Mouse (Mus musculus): Measurements from ENCODE around the gene Polr2e. TPM values are rescaled to one million over a fixed set of nuclear protein-coding genes. Genes with fewer than 3 reads are reported as not detected.

Polr2e gene
- polyA plus RNA-seq, 1 experiment, result 226 TPM

DNA sequence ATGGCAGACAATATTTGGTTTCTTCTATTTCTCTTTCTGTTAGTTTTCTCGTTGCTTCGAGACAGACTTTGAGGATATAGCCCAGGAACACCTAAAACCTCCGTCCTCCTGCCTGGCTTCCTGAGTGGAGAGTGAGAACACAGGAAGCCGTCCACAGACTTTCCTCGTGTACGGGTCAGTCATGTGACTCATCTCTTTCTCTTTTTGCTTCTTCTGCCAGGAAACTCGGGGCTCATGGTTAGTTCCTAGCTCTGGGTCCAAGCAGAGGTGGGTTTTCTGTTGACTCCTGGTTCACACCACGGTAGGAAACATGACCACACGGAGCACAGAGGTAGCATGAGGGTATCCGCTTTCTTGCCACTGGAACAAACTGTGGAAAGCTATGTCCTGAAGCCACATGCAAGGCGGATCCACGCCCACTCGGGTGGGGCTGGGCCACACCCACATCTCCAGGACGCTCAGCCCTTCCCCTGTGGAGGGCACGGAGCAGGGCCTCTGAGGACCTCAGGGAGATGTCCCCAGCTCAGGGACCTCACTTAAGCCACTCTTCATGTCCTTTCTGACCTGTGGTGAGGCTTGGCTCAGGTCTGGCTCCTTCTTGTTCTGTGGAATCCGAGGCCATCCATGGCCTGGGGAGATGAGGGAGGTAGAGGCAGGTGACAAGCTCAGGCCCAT is 40.9 kb upstream of the Polr2e start:
- no peak overlapping the region for H3K27ac ChIP-seq (ENCODE audit: control insufficient read depth, insufficient read depth, low read length)
- H3K4me3 ChIP-seq (ENCODE audit: control insufficient read depth, insufficient read depth, low read length), result no peak overlapping the region
- TF ChIP-seq CTCF (IDR thresholded peaks at IDR 0.05; ENCODE audit: borderline replicate concordance, control insufficient read depth, extremely low read depth, insufficient read depth, low read length, poor library complexity) (no peak), POLR2A (IDR thresholded peaks at IDR 0.05; ENCODE audit: control insufficient read depth, extremely low read depth, insufficient read depth, low read length, poor library complexity) (no peak)
- 77% methylated on average over 16 of the region's 16 CpGs for WGBS
- no peaks in the 10 kb centered on the region for H3K27me3 ChIP-seq (ENCODE audit: control insufficient read depth, insufficient read depth, low read length)
- DNase-seq, result no peak
- peaks cover 47% of the 10 kb centered on the region for H3K36me3 ChIP-seq (ENCODE audit: control insufficient read depth, insufficient read depth, low read length)
- H3K4me1 ChIP-seq (replicated peaks; ENCODE audit: control insufficient read depth, insufficient read depth, low read length), result peaks cover 5% of the 10 kb centered on the region

DNA sequence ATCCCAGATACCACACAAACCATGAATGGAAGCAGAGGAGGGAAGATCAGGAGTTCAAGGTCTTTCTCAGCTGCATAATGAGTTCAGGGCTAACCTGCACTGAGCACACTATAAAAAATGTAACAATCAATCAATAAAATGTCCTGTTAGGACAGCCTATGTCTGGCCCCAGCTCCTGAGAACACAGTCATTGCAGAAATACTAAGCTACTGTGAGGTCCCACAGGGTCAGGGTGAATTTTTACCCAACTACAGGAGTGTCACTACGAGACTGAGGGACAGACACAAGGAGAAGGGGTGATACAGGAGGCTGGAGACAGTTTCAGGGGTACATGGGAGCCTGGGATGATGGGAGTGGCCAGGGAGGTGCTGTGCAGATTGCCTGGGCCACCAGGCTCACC is 38.8 kb upstream of the Polr2e start:
- H3K4me1 ChIP-seq (replicated peaks; ENCODE audit: control insufficient read depth, insufficient read depth, low read length), result peaks cover 13% of the 10 kb centered on the region
- H3K27ac ChIP-seq (ENCODE audit: control insufficient read depth, insufficient read depth, low read length), result no peak overlapping the region
- no peak overlapping the region for H3K4me3 ChIP-seq (ENCODE audit: control insufficient read depth, insufficient read depth, low read length)
- no peak for TF ChIP-seq POLR2A (IDR thresholded peaks at IDR 0.05; ENCODE audit: control insufficient read depth, extremely low read depth, insufficient read depth, low read length, poor library complexity)
- TF ChIP-seq CTCF (IDR thresholded peaks at IDR 0.05; ENCODE audit: borderline replicate concordance, control insufficient read depth, extremely low read depth, insufficient read depth, low read length, poor library complexity), result no peak
- 93% methylated on average over 1 of the region's 1 CpGs for WGBS
- peaks cover 31% of the 10 kb centered on the region for H3K36me3 ChIP-seq (ENCODE audit: control insufficient read depth, insufficient read depth, low read length)
- no peak for DNase-seq
- no peaks in the 10 kb centered on the region for H3K27me3 ChIP-seq (ENCODE audit: control insufficient read depth, insufficient read depth, low read length)

GRCm38 (mm10) chr10:80077312-80077711 is 37.7 kb upstream of the Polr2e start:
- no peak for DNase-seq
- Histone ChIP-seq H3K4me3 (ENCODE audit: control insufficient read depth, insufficient read depth, low read length) (no peak overlapping the region), H3K27me3 (ENCODE audit: control insufficient read depth, insufficient read depth, low read length) (no peaks in the 10 kb centered on the region), H3K27ac (ENCODE audit: control insufficient read depth, insufficient read depth, low read length) (no peak overlapping the region), H3K36me3 (ENCODE audit: control insufficient read depth, insufficient read depth, low read length) (peaks cover 24% of the 10 kb centered on the region), H3K4me1 (replicated peaks; ENCODE audit: control insufficient read depth, insufficient read depth, low read length) (peaks cover 13% of the 10 kb centered on the region)
- WGBS, result 96% methylated on average over 5 of the region's 5 CpGs
- TF ChIP-seq CTCF (IDR thresholded peaks at IDR 0.05; ENCODE audit: borderline replicate concordance, control insufficient read depth, extremely low read depth, insufficient read depth, low read length, poor library complexity), result no peak
- TF ChIP-seq POLR2A (IDR thresholded peaks at IDR 0.05; ENCODE audit: control insufficient read depth, extremely low read depth, insufficient read depth, low read length, poor library complexity), result no peak

DNA sequence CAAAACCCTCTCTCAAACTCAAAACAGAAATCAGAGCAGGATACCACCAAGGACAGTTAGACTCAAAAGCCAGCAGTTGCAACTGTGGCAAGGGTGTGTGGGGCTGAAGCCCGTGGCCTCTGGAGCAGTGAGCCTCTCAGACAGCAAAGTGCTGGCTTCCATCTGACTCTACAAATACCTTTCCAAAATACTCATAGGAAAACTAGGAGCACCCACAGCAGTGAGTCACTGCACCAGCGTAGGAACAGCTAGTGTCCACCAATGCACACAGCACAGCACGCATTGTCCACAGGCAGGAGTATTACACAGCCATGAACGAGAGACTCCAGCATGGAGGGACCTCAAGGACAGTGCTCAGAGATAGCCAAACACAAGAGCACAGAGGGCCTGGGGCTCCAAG is 36.8 kb upstream of the Polr2e start:
- peaks cover 13% of the 10 kb centered on the region for H3K4me1 ChIP-seq (replicated peaks; ENCODE audit: control insufficient read depth, insufficient read depth, low read length)
- TF ChIP-seq POLR2A (IDR thresholded peaks at IDR 0.05; ENCODE audit: control insufficient read depth, extremely low read depth, insufficient read depth, low read length, poor library complexity) (no peak), CTCF (IDR thresholded peaks at IDR 0.05; ENCODE audit: borderline replicate concordance, control insufficient read depth, extremely low read depth, insufficient read depth, low read length, poor library complexity) (no peak)
- no peak overlapping the region for H3K4me3 ChIP-seq (ENCODE audit: control insufficient read depth, insufficient read depth, low read length)
- peaks cover 18% of the 10 kb centered on the region for H3K36me3 ChIP-seq (ENCODE audit: control insufficient read depth, insufficient read depth, low read length)
- DNase-seq, result no peak
- 96% methylated on average over 4 of the region's 4 CpGs for WGBS
- H3K27ac ChIP-seq (ENCODE audit: control insufficient read depth, insufficient read depth, low read length), result no peak overlapping the region
- H3K27me3 ChIP-seq (ENCODE audit: control insufficient read depth, insufficient read depth, low read length), result no peaks in the 10 kb centered on the region

DNA sequence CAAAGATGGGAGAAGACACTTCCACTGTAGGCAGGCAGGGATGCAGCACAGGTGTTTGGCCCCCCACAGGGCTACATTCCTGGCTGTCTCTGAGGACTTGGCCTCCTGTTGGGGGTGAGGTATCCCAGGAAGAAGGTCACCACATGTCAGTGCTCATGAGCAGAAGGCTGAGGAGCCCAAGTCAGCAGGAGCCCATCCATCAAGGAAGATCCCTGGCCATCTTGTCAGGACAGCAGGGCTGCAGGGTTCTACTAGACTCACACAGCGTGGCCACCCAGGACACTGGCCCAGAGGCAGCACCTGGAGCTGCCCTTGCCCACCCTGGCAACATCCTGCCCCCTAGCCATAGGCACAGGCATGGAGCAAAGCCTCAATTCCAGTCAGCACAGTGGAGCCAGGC is 36.3 kb upstream of the Polr2e start:
- Histone ChIP-seq H3K4me3 (ENCODE audit: control insufficient read depth, insufficient read depth, low read length) (no peak overlapping the region), H3K27ac (ENCODE audit: control insufficient read depth, insufficient read depth, low read length) (no peak overlapping the region), H3K4me1 (replicated peaks; ENCODE audit: control insufficient read depth, insufficient read depth, low read length) (peaks cover 13% of the 10 kb centered on the region), H3K27me3 (ENCODE audit: control insufficient read depth, insufficient read depth, low read length) (no peaks in the 10 kb centered on the region), H3K36me3 (ENCODE audit: control insufficient read depth, insufficient read depth, low read length) (peaks cover 13% of the 10 kb centered on the region)
- TF ChIP-seq CTCF (IDR thresholded peaks at IDR 0.05; ENCODE audit: borderline replicate concordance, control insufficient read depth, extremely low read depth, insufficient read depth, low read length, poor library complexity), result no peak
- no peak for TF ChIP-seq POLR2A (IDR thresholded peaks at IDR 0.05; ENCODE audit: control insufficient read depth, extremely low read depth, insufficient read depth, low read length, poor library complexity)
- DNase-seq, result no peak
- 77% methylated on average over 1 of the region's 1 CpGs for WGBS

GRCm38 (mm10) chr10:80074813-80075601 is 35.4 kb upstream of the Polr2e start:
- 5% methylated on average over 28 of the region's 28 CpGs for WGBS
- Histone ChIP-seq H3K4me3 (ENCODE audit: control insufficient read depth, insufficient read depth, low read length) (peak overlapping the region; percentile 39), H3K27ac (ENCODE audit: control insufficient read depth, insufficient read depth, low read length) (peak overlapping the region; percentile 4), H3K4me1 (replicated peaks; ENCODE audit: control insufficient read depth, insufficient read depth, low read length) (peaks cover 13% of the 10 kb centered on the region), H3K36me3 (ENCODE audit: control insufficient read depth, insufficient read depth, low read length) (peaks cover 4% of the 10 kb centered on the region), H3K27me3 (ENCODE audit: control insufficient read depth, insufficient read depth, low read length) (no peaks in the 10 kb centered on the region)
- TF ChIP-seq POLR2A (IDR thresholded peaks at IDR 0.05; ENCODE audit: control insufficient read depth, extremely low read depth, insufficient read depth, low read length, poor library complexity), result 0 out of 2 replicates have a peak, but pooled peaks have one; percentile 24
- peak; percentile 67; the same call in 1 of the 2 replicates for TF ChIP-seq CTCF (IDR thresholded peaks at IDR 0.05; ENCODE audit: borderline replicate concordance, control insufficient read depth, extremely low read depth, insufficient read depth, low read length, poor library complexity)
- peak; percentile 77 for DNase-seq

Measured in thymus, adult 2 months (tissue).